Mouse (Mus musculus): ENCODE measurements around the gene Nfu1.

DNA sequence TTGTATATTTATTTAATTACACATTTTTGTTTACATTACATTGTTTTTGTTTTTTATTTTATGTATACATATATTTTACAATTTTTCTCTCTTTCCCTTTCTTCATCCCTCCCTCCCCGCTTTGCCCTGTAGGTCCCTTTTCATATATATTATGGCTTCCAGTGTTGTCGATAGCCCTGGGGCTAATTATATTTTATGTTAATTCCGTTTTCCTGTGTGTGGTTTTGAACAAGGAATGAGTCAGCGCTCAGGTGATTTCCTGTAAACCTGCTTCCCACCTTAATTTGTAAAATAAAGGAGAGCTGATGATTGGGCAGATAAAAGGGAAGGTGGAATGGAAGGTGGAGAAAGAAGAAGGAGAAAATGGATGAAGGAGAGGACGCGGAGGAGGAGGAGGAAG lies at the start of gene Nfu1:
- no peak for TF ChIP-seq CTCF (IDR thresholded peaks at IDR 0.05; ENCODE audit: borderline replicate concordance, insufficient read depth, low read depth, low read length)
- no peak for TF ChIP-seq POLR2A (IDR thresholded peaks at IDR 0.05; ENCODE audit: borderline replicate concordance, insufficient read depth, low read length)
